Mouse (Mus musculus): ENCODE results near the gene Ntrk1. TPM values are rescaled to one million over a fixed set of nuclear protein-coding genes. Genes with fewer than 3 reads are reported as not detected.

Ntrk1 gene
- total RNA-seq, 2 experiments from 2014 or later = not detected

GRCm38 (mm10) chr3:87758641-87759040, 36.3 kb downstream of the Ntrk1 start:
- ATAC-seq (replicated peaks; ENCODE audit: low FRiP score, poor library complexity, severe bottlenecking) = no peak

GRCm38 (mm10) chr3:87756488-87756887, 38.5 kb downstream of the Ntrk1 start:
- no peak for ATAC-seq (replicated peaks; ENCODE audit: low FRiP score, poor library complexity, severe bottlenecking)

- no peak for ATAC-seq (replicated peaks; ENCODE audit: low FRiP score, poor library complexity, severe bottlenecking)
Measured at GRCm38 (mm10) chr3:87755964-87756363, 39.0 kb downstream of the Ntrk1 start.

GRCm38 (mm10) chr3:87753829-87754228, 41.1 kb downstream of the Ntrk1 start:
- no peak for ATAC-seq (replicated peaks; ENCODE audit: low FRiP score, poor library complexity, severe bottlenecking)

- ATAC-seq (replicated peaks; ENCODE audit: low FRiP score, poor library complexity, severe bottlenecking) = no peak
Measured at GRCm38 (mm10) chr3:87752567-87752966, 42.4 kb downstream of the Ntrk1 start.

- ATAC-seq (replicated peaks; ENCODE audit: low FRiP score, poor library complexity, severe bottlenecking) = no peak
Measured at GRCm38 (mm10) chr3:87749977-87750376, 45.0 kb downstream of the Ntrk1 start.

- no peak for ATAC-seq (replicated peaks; ENCODE audit: low FRiP score, poor library complexity, severe bottlenecking)
Measured at GRCm38 (mm10) chr3:87749036-87749435, 45.9 kb downstream of the Ntrk1 start.

- ATAC-seq (replicated peaks; ENCODE audit: low FRiP score, poor library complexity, severe bottlenecking) = no peak
Measured at GRCm38 (mm10) chr3:87748431-87748830, 46.5 kb downstream of the Ntrk1 start, which contains the start of gene Lrrc71. Gene Lrrc71, minus strand, starts transcription at chr3:87748625.

GRCm38 (mm10) chr3:87745036-87745659, 49.8 kb downstream of the Ntrk1 start:
- no peak for ATAC-seq (replicated peaks; ENCODE audit: low FRiP score, poor library complexity, severe bottlenecking)

GRCm38 (mm10) chr3:87743927-87744326, 51.0 kb downstream of the Ntrk1 start:
- no peak for ATAC-seq (replicated peaks; ENCODE audit: low FRiP score, poor library complexity, severe bottlenecking)

- no peak for ATAC-seq (replicated peaks; ENCODE audit: low FRiP score, poor library complexity, severe bottlenecking)
Measured at GRCm38 (mm10) chr3:87742735-87743134, 52.2 kb downstream of the Ntrk1 start.

GRCm38 (mm10) chr3:87742013-87742412, 52.9 kb downstream of the Ntrk1 start:
- ATAC-seq (replicated peaks; ENCODE audit: low FRiP score, poor library complexity, severe bottlenecking) = no peak

- no peak for ATAC-seq (replicated peaks; ENCODE audit: low FRiP score, poor library complexity, severe bottlenecking)
Measured at GRCm38 (mm10) chr3:87738906-87739305, 56.1 kb downstream of the Ntrk1 start.

GRCm38 (mm10) chr3:87735335-87735734, 59.6 kb downstream of the Ntrk1 start:
- ATAC-seq (replicated peaks; ENCODE audit: low FRiP score, poor library complexity, severe bottlenecking) = no peak

- no peak for ATAC-seq (replicated peaks; ENCODE audit: low FRiP score, poor library complexity, severe bottlenecking)
Measured at GRCm38 (mm10) chr3:87733984-87734761, 60.8 kb downstream of the Ntrk1 start.

GRCm38 (mm10) chr3:87733098-87733497, 61.9 kb downstream of the Ntrk1 start:
- ATAC-seq (replicated peaks; ENCODE audit: low FRiP score, poor library complexity, severe bottlenecking) = no peak

- ATAC-seq (replicated peaks; ENCODE audit: low FRiP score, poor library complexity, severe bottlenecking) = no peak
Measured at GRCm38 (mm10) chr3:87728696-87729095, 66.3 kb downstream of the Ntrk1 start.
